Mouse (Mus musculus): Measurements from ENCODE around the gene Gm19935. TPM values are rescaled to one million over a fixed set of nuclear protein-coding genes. Genes with fewer than 3 reads are reported as not detected.

Gm19935 gene
- total and polyA plus RNA-seq, 2 experiments from 2014 or later: 0.12 TPM; not detected in 1

- Histone ChIP-seq H3K4me3 (ENCODE audit: low read depth, low read length) (no peak overlapping the region), H3K27ac (ENCODE audit: low read depth) (no peak overlapping the region), H3K9me3 (replicated peaks; ENCODE audit: control insufficient read depth, low read length) (no peaks in the 10 kb centered on the region), H3K4me2 (ENCODE audit: low read depth, low read length) (no peak overlapping the region), H3K9ac (replicated peaks; ENCODE audit: low read depth, low read length) (no peak overlapping the region), H3K36me3 (replicated peaks; ENCODE audit: control insufficient read depth, insufficient read depth, low read length) (no peaks in the 10 kb centered on the region), H3K4me1 (ENCODE audit: control insufficient read depth, insufficient read depth) (peaks cover 7% of the 10 kb centered on the region; the same call in 1 of the 2 replicates), H3K27me3 (ENCODE audit: control insufficient read depth, insufficient read depth, low read length) (no peaks in the 10 kb centered on the region)
- TF ChIP-seq CTCF (IDR thresholded peaks at IDR 0.05; ENCODE audit: low read depth) (no peak), EP300 (IDR thresholded peaks at IDR 0.05; ENCODE audit: low read depth) (no peak)
- ATAC-seq (ENCODE audit: insufficient read depth, low read depth) (no peak), DNase-seq (ENCODE audit: low spot score) (no peak)
- 77% methylated on average over 3 of the region's 3 CpGs for WGBS
Measured at GRCm38 (mm10) chr8:90834321-90834672, 17.1 kb upstream of the Gm19935 start.

- Histone ChIP-seq H3K27me3 (ENCODE audit: control insufficient read depth, insufficient read depth, low read length) (no peaks in the 10 kb centered on the region), H3K9me3 (replicated peaks; ENCODE audit: control insufficient read depth, low read length) (no peaks in the 10 kb centered on the region), H3K27ac (ENCODE audit: low read depth) (no peak overlapping the region), H3K4me1 (ENCODE audit: control insufficient read depth, insufficient read depth) (peaks cover 11% of the 10 kb centered on the region; the same call in 1 of the 2 replicates), H3K4me2 (ENCODE audit: low read depth, low read length) (no peak overlapping the region), H3K36me3 (replicated peaks; ENCODE audit: control insufficient read depth, insufficient read depth, low read length) (no peaks in the 10 kb centered on the region), H3K4me3 (ENCODE audit: low read depth, low read length) (no peak overlapping the region), H3K9ac (replicated peaks; ENCODE audit: low read depth, low read length) (no peak overlapping the region)
- no peak for TF ChIP-seq EP300 (IDR thresholded peaks at IDR 0.05; ENCODE audit: low read depth)
- TF ChIP-seq CTCF (IDR thresholded peaks at IDR 0.05; ENCODE audit: low read depth): no peak
- no peak for DNase-seq (ENCODE audit: low spot score)
- WGBS: 67% methylated on average over 6 of the region's 6 CpGs
- ATAC-seq (ENCODE audit: insufficient read depth, low read depth): no peak
Measured at GRCm38 (mm10) chr8:90833628-90834320, 16.6 kb upstream of the Gm19935 start.

- Histone ChIP-seq H3K27ac (ENCODE audit: low read depth) (no peak overlapping the region), H3K27me3 (ENCODE audit: control insufficient read depth, insufficient read depth, low read length) (no peaks in the 10 kb centered on the region), H3K9ac (replicated peaks; ENCODE audit: low read depth, low read length) (no peak overlapping the region), H3K4me3 (ENCODE audit: low read depth, low read length) (no peak overlapping the region), H3K4me1 (ENCODE audit: control insufficient read depth, insufficient read depth) (peaks cover 11% of the 10 kb centered on the region; the same call in 1 of the 2 replicates), H3K36me3 (replicated peaks; ENCODE audit: control insufficient read depth, insufficient read depth, low read length) (no peaks in the 10 kb centered on the region), H3K4me2 (ENCODE audit: low read depth, low read length) (no peak overlapping the region), H3K9me3 (replicated peaks; ENCODE audit: control insufficient read depth, low read length) (no peaks in the 10 kb centered on the region)
- no peak for DNase-seq (ENCODE audit: low spot score)
- no peak for TF ChIP-seq CTCF (IDR thresholded peaks at IDR 0.05; ENCODE audit: low read depth)
- TF ChIP-seq EP300 (IDR thresholded peaks at IDR 0.05; ENCODE audit: low read depth): no peak
- no peak for ATAC-seq (ENCODE audit: insufficient read depth, low read depth)
- WGBS: 61% methylated on average over 5 of the region's 5 CpGs
Measured at GRCm38 (mm10) chr8:90832576-90833289, 15.5 kb upstream of the Gm19935 start.

- no peaks in the 10 kb centered on the region for H3K27me3 ChIP-seq (ENCODE audit: control insufficient read depth, insufficient read depth, low read length)
- H3K36me3 ChIP-seq (replicated peaks; ENCODE audit: control insufficient read depth, insufficient read depth, low read length): no peaks in the 10 kb centered on the region
- H3K27ac ChIP-seq (ENCODE audit: low read depth): no peak overlapping the region
- H3K4me2 ChIP-seq (ENCODE audit: low read depth, low read length): no peak overlapping the region
- TF ChIP-seq EP300 (IDR thresholded peaks at IDR 0.05; ENCODE audit: low read depth): no peak
- no peak for TF ChIP-seq CTCF (IDR thresholded peaks at IDR 0.05; ENCODE audit: low read depth)
- ATAC-seq (ENCODE audit: insufficient read depth, low read depth) (no peak), DNase-seq (ENCODE audit: low spot score) (no peak)
- H3K4me1 ChIP-seq (ENCODE audit: control insufficient read depth, insufficient read depth): peaks cover 11% of the 10 kb centered on the region; the same call in 1 of the 2 replicates
- H3K4me3 ChIP-seq (ENCODE audit: low read depth, low read length): no peak overlapping the region
- no peaks in the 10 kb centered on the region for H3K9me3 ChIP-seq (replicated peaks; ENCODE audit: control insufficient read depth, low read length)
- 51% methylated on average over 8 of the region's 8 CpGs for WGBS
- no peak overlapping the region for H3K9ac ChIP-seq (replicated peaks; ENCODE audit: low read depth, low read length)
Measured at GRCm38 (mm10) chr8:90830980-90831379, 13.8 kb upstream of the Gm19935 start.

- H3K4me1 ChIP-seq (ENCODE audit: control insufficient read depth, insufficient read depth): peaks cover 11% of the 10 kb centered on the region; the same call in 1 of the 2 replicates
- H3K4me2 ChIP-seq (ENCODE audit: low read depth, low read length): peak overlapping the region; percentile 82; the same call in 1 of the 2 replicates
- H3K27ac ChIP-seq (ENCODE audit: low read depth): no peak overlapping the region
- no peaks in the 10 kb centered on the region for H3K36me3 ChIP-seq (replicated peaks; ENCODE audit: control insufficient read depth, insufficient read depth, low read length)
- 63% methylated on average over 1 of the region's 1 CpGs for WGBS
- no peak overlapping the region for H3K9ac ChIP-seq (replicated peaks; ENCODE audit: low read depth, low read length)
- TF ChIP-seq EP300 (IDR thresholded peaks at IDR 0.05; ENCODE audit: low read depth): no peak
- TF ChIP-seq CTCF (IDR thresholded peaks at IDR 0.05; ENCODE audit: low read depth): no peak
- no peaks in the 10 kb centered on the region for H3K9me3 ChIP-seq (replicated peaks; ENCODE audit: control insufficient read depth, low read length)
- no peaks in the 10 kb centered on the region for H3K27me3 ChIP-seq (ENCODE audit: control insufficient read depth, insufficient read depth, low read length)
- ATAC-seq (ENCODE audit: insufficient read depth, low read depth): no peak
- no peak overlapping the region for H3K4me3 ChIP-seq (ENCODE audit: low read depth, low read length)
- DNase-seq (ENCODE audit: low spot score): no peak
Measured at GRCm38 (mm10) chr8:90829825-90830224, 12.6 kb upstream of the Gm19935 start.

Data from heart, postnatal 0 days (tissue).